Mouse (Mus musculus): ENCODE results near the gene Amfr.

- TF ChIP-seq MAFK (IDR thresholded peaks at IDR 0.05; ENCODE audit: borderline replicate concordance, low read depth, low read length), result no peak
- TF ChIP-seq POLR2A (IDR thresholded peaks at IDR 0.05; ENCODE audit: control insufficient read depth in 1 of 2, insufficient read depth in 1 of 2, low read depth in 1 of 2, low read length in 2 of 2, poor library complexity in 1 of 2), result no peak
- no peak for TF ChIP-seq POLR2AphosphoS5 (IDR thresholded peaks at IDR 0.05; ENCODE audit: borderline replicate concordance, low read depth, low read length)
Measured at GRCm38 (mm10) chr8:93981679-93982215, 30.9 kb downstream of the Amfr start.

Data from MEL (cell line).